Mouse (Mus musculus): ENCODE results near the gene Gnmt.

The Gnmt gene

DNA sequence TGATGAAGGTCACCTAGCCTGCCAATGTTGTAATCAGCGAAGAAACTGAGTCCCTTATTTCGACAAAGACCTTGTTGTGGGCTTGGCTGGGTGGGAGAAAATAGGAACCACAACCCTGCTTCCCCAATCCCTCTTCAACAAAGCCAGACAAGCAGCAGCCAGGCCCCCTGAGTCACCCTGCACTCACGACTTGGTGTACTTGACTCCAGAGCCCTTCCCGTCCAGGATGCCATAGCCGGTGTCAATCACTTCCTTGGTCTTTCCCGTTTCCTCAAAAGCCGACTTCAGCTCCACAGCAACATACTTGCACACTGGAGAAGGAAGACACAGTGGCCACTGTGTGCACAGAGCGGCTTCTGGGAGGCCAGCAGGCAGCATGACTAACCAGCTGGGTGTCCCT lies 18.3 kb upstream of the Gnmt start:
- in situ Hi-C loops (cut with MboI; ENCODE audit: unreplicated experiment in 2 of 2), result no loop called here

DNA sequence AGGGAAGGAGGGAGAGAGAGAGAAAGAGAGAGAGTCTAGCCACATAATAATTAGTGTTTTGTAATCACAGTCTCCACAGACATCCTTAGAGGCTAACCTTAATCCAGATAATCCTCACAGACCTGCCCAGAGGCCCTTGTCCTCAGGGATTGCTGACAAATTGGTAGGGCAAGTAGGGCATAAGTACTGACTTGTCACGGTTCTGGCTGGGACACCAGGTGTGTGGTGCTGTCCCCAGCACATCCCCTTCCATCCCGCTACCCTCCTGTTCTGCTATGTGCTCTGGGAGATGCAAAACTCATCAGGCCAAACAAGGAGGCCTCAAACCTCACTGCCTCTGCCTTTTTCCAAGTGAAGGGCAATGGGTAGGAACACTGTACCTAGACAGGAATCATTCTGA lies 16.5 kb upstream of the Gnmt start:
- in situ Hi-C loops (cut with MboI; ENCODE audit: unreplicated experiment in 2 of 2), result no loop called here

DNA sequence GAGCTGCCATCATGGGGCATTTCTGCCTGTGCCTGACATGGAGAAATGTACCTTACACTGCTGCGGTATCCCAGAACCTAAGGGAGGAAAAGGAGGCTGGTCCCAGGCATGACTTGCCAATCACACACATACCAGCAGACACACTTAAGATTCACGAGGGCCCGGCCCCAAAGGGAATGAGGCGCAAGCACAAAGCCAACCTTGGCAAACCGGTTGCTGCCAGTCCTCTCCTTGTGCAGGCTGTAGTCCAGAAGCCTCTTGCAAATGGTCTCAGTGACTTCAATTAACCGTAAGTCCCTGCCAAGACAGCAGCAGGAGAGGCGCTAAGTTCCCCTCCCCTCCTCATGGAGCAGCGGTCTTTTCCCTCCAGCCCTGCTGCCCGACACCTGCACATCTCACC lies 14.0 kb upstream of the Gnmt start:
- in situ Hi-C loops (cut with MboI; ENCODE audit: unreplicated experiment in 2 of 2), result no loop called here

DNA sequence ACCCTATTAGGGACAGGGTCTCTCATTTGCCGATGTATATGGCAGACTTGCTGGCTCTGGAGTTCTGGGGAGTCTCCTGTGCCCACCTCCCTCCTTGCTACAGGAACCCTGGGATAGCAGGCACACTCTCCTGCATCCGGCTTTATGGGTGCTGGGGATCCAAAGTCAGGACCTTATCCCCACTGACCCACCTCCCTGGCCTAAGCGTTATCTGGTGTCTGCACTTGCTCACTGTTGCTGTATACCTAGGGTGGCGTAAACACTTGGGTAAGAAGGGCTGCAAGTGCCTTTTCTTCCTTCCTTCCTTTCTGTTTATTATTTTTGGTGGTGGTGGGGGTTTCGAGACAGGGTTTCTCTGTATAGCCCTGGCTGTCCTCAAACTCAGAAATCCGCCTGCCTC lies 12.3 kb upstream of the Gnmt start:
- in situ Hi-C loops (cut with MboI; ENCODE audit: unreplicated experiment in 2 of 2), result no loop called here

DNA sequence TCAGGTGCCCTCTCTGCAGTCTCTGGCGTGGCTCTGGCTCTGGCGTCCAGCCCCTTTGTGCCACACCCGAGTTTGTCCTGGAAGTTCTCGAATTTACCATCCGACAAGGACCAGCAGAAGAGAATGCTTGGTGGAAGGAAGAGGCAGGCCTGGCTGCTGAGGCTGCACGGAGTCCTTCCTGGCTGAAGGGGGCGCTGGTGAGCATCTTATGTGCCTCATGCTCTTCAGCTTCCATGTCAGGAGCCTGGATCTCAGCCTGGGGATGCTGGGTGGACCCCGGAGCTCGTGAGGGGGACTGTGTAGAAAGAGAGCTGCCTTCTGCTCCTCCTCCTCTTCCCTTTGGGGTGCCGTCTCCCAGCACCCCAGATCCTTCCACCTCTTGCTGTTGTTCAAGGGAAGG lies 7.2 kb upstream of the Gnmt start:
- in situ Hi-C loops (cut with MboI; ENCODE audit: unreplicated experiment in 2 of 2), result loop anchor here in 1 of 2 experiments (5.0 kb wide), 1 partner anchor 36 kb away; the partner anchor contains the start of gene 2310039H08Rik

DNA sequence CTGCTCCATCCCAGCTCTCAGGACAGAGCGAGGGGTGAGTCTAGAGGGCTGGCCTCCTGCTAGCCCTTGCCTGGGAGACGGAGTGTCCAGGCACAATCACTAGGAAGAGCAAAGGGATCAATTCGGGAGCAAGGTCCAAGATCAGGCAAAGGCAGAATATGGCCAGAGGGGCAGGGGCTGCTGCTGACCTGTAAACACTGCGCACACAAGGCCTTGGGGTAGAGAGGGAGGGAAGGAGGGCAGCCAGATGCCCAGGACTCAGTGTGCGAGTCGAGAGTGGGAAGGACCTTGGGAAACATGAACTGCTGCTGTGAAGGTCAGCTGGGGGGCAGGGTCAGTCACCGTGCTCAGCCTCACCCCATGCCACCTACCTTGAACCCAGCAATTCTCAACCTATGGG lies 6.3 kb upstream of the Gnmt start:
- in situ Hi-C loops (cut with MboI; ENCODE audit: unreplicated experiment in 2 of 2), result loop anchor here in 1 of 2 experiments (5.0 kb wide), 1 partner anchor 37 kb away; the partner anchor contains the start of gene 2310039H08Rik

DNA sequence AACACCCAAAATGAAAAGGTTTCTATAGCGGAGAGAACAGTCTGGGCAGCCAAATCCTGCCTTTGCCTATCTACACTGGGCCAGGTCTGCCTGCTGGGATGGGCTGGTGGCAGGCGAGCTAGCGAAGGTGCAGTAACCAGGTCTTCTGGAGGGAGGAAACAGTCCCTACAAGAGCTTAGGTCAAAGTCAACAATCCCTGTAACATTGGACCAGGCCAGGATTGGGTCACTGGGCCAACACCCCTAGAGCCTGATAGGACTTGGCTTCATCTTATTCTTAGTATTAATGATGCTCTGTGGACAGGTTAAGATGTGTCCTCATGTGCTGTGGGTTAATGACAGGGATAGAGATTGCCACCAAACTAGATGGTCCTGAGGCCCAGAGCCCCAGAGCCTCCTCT lies 5.1 kb upstream of the Gnmt start:
- in situ Hi-C loops (cut with MboI; ENCODE audit: unreplicated experiment in 2 of 2), result no loop called here

DNA sequence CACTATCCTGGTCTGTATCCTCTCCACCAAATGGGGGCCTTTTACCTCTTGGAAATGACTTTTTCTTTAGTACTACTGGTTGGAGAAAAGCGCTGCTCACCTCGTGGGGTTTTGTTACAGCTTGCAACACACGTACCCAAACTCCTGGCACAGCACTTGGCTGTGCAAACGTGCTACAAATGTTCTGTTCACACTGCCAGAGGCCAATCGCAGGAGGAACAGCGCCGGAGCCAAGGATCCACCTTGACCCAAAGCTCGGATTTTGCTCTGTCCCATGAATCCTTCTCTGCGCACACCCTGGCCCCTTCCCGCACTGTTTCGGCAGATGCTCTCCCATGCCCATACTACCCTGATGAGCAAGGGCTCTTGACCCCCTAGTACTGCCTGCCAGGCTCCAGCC lies 472 bp downstream of the Gnmt start:
- in situ Hi-C loops (cut with MboI; ENCODE audit: unreplicated experiment in 2 of 2), result no loop called here

DNA sequence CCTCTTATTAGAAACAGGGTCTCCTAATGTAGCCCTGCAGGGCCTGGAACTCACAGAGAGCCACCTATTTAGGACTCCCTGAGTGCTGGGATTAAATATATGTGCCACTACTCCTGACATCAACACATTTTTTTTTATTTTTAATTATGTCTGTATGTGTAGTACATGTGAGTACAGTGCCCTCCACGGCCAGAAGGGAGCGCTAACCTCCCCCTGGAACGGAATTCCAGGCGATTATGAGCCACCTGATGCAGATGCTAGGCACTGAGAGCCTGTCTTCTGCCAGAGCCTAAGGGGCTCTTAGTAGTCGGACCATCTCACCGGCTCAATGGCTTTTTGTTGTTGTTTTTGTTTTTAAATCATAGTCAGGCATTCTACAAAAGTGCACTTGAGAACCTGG lies 947 bp downstream of the Gnmt start:
- in situ Hi-C loops (cut with MboI; ENCODE audit: unreplicated experiment in 2 of 2), result no loop called here

DNA sequence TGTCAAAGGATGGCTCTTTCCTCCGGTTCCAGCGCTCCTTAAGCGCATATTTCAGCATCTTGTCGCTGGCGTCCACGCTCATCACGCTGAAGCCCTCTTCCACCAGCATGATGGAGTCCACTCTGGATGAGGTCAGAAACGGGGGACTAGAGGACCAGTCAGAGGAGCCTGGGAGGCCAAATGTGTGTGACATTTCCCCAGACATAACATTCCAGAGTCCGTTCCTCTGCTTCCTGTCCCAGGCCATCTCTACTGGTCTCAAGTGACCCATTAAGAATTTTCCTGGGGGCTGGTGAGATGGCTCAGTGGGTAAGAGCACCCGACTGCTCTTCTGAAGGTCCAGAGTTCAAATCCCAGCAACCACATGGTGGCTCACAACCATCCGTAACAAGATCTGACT lies 1.7 kb downstream of the Gnmt start:
- in situ Hi-C loops (cut with MboI; ENCODE audit: unreplicated experiment in 2 of 2), result no loop called here

DNA sequence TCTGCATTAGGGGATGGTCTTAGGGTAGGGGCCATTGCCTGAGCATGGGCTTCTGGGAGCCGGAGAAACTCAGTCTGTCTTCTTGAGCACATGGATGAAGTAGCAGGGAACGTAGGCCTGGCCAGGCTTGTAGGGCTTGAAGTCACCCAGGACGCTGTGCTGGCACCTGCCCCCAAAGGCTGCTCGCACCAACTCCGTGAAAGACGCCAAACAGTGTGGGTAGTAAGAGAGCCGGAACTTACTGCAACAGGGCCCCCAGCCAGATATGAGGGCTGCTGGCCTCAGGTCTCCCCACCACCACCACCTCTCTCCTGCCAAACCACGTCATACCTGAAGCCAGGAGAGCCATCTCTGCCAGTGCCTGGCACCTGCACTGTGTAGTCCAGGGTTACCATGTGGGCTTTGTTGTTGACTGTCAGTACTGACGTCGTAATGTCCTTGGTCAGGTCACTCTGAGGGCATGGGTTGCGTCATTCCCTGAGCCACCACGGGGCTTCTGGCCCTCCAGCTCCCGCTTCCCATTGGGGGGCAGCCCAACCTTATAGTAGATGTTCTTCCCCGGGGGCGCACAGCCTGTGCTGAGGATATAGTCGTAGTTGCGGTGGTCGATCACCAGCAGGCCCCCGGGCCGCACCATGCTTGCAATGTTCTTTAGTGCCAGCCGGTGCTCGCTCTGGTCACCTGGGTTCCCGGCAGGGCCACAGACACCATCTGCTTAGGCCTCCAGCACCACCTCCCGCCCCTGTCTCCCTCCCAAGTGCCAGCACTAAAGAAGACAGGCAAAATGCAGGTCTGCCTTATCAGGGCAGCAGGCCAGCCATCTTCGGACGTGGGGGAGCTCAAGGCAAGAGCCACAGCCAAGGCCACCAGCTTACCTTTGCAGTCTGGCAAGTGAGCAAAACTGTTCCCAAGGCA lies 3.0 kb downstream of the Gnmt start:
- in situ Hi-C loops (cut with MboI; ENCODE audit: unreplicated experiment in 2 of 2), result no loop called here

DNA sequence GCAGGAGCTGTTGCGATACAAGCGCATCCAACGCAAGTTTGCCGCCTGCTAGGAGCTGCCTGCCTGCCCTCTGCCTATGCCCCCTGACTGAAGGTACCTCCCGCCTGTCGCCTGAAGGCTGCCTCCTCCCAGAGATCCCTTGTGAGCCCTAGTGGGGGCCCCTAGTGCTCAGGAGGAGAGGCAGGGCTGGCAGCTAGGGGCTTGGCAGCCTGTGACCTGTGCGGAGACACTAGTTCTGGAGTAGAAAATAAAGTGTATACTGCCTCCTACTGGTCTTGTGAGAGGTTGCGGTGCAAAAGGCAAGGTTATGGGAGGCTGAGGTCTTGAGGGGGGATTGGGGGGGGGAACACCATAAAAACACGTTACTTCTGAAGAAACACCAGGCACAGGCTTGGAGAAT lies 3.7 kb downstream of the Gnmt start:
- in situ Hi-C loops (cut with MboI; ENCODE audit: unreplicated experiment in 2 of 2), result no loop called here

DNA sequence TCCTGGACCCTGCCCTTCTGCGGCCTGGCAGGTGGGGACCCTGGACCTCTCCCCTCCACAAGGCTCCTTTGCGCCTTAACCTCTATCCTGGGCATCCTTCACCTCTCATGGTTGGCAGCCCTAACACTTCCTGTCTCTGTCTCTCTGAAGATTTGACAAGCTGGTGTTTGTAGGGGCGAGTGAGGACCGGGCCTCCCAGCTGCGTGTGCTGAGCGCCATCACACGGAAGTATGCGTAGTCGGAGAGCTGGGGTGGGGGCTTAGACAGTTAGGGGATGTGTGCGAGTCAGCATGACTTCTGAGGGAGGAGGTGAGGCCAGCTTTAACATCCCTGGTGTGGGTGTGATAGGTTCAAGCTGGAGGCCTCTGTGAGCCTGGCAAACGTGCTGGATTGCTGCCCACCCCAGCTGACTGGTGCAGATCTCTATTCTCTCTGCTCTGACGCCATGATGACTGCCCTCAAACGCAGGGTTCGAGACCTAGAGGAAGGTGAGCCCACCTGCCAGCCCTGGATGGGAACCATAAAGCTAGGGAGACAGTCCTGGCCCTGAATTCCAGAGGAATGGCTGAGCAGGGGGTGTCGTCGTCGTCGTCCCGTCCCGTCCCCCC lies 4.4 kb downstream of the Gnmt start:
- in situ Hi-C loops (cut with MboI; ENCODE audit: unreplicated experiment in 2 of 2), result loop anchor here (5.0 kb wide), 1 partner anchor 197 kb away; no protein-coding TSS in a partner anchor

DNA sequence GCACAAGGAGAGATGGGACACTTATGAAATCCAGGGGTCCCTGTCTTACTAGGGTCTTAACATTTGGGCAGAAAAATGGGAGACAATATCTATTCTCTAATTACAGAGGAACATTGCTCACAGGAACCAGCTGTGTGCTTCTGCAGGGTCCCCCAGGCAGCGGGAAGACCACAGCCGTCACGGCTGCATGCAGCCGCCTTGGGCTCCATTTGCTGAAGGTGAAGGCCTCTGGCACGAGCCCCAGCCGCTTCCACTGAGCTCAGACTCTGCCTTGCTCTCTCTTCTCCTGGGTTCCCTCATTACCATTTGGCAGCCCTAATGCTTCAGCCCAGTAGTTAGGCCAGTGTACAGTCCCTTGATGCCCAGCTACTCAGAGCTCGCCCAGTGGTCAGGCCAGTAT lies 7.9 kb downstream of the Gnmt start:
- in situ Hi-C loops (cut with MboI; ENCODE audit: unreplicated experiment in 2 of 2), result loop anchor here (5.0 kb wide), 1 partner anchor 194 kb away; no protein-coding TSS in a partner anchor

DNA sequence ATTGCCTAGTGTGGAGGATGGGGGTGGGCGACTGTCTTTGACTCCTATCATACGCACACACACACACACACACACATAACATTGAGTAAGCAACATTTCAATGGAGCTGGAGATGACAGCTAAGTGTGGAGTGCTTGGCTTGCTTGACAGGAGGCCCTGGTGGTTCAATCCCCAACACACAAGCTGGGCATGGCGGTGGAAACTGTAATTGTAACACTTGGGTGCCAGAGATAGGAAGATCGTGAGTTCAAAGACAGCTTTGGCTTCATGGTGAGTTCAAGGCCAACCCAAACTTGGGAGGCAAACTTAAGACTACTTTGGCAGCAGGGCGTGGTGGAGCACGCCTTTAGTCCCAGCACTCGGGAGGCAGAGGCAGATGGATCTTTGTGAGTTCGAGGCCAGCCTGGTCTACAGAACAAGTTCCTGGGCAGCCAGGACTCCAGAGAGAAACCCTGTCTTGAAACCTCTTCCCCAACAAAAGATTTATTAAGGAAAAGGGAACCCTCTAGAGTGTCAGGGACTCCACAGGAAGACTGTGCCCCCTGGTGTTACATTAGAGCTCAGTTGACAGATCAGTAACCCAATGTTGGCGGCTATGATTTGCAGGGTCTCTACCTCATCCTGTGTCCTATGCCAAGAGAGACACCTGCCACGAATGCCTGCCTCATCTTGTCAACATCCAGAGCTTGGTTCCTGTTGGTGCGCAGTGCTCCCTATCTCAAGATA lies 14.0 kb downstream of the Gnmt start:
- in situ Hi-C loops (cut with MboI; ENCODE audit: unreplicated experiment in 2 of 2), result no loop called here

DNA sequence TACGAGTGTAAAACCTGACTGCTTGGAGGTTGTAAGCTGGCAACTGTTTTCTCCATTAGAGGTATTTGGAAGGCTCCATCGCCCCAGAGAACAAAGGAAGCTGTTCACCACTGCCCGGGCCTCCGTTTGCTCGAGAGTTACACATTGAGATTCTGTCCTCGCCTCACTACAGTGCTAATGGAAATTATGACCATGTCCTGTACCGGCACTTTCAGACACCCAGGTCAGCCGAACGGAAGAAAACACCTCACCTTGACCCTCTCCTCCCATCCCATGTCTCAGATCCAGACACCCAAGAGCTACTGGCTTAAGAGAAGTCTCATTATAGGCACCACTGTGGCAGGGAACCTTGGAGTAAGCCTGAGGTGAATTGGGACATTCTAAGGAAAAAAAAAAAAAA lies 15.1 kb downstream of the Gnmt start:
- in situ Hi-C loops (cut with MboI; ENCODE audit: unreplicated experiment in 2 of 2), result no loop called here

DNA sequence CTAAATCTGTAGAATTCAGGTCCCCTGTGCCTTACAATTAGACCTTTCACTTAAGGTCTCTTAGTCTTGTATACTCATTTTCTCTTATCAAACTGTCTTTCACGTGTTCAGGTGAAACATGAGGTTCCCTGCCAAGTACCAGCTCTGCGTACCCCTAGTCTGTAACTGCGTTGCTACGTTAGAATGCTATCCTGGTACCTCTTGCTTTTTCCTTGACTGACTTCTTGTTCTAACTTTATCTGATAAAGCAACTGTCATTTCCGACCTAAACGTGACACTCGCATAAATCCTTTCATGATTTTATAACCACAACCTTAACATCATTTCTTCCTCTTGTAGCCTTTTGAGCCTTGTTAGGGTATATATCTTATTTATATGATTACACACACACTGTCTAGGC lies 16.5 kb downstream of the Gnmt start:
- in situ Hi-C loops (cut with MboI; ENCODE audit: unreplicated experiment in 2 of 2), result no loop called here

DNA sequence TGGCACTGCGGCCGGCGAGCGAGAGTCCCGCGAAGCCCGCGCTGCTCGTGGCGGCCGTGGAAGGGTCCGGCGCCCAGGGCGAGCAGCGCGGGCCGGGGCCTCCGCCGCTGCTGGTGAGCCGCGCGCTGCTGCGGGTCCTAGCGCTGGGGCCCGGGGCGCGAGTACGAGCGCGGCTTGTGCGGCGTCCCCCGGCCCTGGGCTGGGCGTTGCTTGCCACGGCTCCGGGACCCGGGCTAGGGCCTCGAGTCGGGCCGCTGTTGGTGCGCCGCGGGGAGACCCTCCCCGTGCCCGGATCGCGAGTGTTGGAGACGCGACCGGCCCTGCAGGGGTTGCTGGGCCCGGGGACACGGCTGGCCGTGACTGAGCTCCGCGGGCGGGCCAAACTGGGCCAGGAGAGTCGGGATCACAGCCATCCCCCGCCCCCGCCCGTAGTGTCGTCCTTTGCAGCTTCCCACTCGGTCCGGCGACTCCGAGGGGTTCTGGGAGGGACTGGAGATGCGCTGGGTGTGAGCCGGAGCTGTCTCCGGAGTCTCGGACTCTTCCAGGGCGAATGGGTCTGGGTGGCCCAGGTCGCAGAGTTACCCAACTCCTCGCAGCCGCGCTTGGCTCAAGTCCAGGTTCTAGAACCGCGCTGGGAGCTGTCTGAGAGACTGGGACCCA lies 17.2 kb downstream of the Gnmt start:
- in situ Hi-C loops (cut with MboI; ENCODE audit: unreplicated experiment in 2 of 2), result no loop called here

DNA sequence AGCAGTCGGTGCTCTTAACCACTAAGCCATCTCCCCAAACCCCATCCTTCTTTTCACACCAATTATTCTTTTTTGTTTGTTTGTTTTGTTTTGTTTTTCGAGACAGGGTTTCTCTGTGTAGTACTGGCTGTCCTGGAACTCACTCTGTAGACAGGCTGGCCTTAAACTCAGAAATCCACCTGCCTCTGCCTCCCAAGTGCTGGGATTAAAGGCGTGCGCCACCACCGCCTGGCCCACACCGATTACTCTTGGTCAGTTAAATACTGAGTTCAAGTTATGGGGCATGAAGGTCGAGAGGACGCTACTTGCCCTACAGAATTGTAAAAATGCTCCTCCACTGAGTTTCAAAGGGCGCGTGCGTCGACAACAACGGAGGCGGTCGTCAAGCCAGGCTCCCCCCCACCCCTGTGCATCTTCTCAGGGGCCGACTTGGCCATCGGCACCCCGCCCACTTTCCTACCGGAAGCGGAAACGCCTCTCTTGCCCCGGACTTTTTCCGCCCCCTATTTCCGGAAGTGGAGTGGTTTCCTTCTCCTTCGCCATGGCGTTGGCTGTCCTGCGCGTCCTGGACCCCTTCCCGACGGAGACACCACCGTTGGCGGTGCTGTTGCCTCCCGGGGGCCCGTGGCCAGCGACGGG lies 17.9 kb downstream of the Gnmt start, which contains the start of gene Pex6:
Pex6 (plus strand) TSS at position 505 of the 639 bp plus-strand sequence.
- in situ Hi-C loops (cut with MboI; ENCODE audit: unreplicated experiment in 2 of 2), result no loop called here

DNA sequence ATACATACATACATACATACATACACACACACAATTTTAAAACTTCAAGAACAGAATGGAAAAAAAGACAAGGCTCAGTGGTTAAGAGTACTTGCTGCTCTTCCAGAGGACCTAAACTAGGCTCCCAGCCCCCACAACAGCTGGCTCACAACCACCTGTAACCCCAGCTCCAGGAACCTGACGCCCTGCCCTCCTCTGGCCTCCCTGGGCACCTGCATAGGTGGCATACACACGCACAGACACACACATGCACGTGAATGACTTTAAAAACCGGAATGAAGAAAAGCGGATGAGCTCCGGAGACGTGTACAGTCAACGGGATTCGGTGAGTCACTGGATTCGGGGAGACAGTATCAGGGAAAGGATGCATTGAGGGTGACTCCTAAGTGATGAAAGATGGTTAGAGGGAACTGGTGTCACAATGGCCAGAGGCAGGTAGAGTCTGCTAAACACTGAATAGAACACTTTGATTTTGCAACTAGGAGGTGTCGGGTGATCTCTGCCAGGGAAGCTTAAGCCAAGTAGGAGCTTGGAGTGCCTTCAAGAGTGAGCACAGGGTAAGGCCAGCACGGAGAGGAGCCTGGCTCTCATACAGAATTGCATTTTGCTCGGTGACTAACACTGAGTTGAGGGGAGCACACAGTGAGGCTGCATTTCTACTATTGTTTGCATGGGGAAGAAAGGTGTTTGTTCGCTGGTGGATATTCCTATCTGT lies 22.4 kb downstream of the Gnmt start:
- in situ Hi-C loops (cut with MboI; ENCODE audit: unreplicated experiment in 2 of 2), result no loop called here

Measured in v-Abl transformed pro-B cells (cell line).